Mouse (Mus musculus): Measurements from ENCODE around the gene Tmcc1. TPM values are rescaled to one million over a fixed set of nuclear protein-coding genes. Genes with fewer than 3 reads are reported as not detected.

Gene Tmcc1
- polyA plus RNA-seq, 1 experiment: 20.5 TPM

DNA sequence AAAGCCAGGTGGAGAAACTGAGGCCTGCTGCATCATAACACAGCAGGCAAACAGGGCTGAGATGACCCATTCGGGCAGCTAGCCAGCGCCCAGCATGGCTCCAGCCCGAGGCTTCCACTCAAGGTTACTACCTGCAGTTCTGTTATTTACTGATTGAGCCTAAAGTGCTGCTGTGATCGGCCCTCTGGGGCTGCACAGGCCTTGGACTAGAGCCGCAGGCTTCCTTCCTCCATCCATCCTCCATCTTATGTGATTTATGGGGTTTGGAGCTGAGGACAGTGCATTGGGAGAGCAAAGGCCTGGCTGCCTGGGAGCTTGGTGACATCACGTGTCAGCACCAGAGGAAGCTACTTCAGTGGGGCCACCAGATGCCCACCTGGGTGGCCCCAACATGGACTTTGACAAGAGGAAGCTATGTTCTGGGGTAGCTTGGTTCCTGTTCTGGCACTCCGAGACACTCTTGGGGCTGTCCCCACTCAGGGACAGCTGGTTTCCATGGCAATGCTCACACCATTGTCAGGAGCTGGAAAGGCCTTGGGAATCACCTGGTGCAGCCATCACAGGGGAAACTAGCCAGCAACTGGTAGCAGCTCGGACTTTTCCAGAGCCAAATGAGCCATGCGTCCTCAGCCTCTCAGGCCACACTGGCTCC, 206.1 kb downstream of the Tmcc1 start:
- Histone ChIP-seq H3K27me3 (ENCODE audit: control insufficient read depth, insufficient read depth, low read length, poor library complexity, severe bottlenecking) (no peaks in the 10 kb centered on the region), H3K9ac (ENCODE audit: low read depth, poor library complexity, severe bottlenecking) (no peak overlapping the region)

DNA sequence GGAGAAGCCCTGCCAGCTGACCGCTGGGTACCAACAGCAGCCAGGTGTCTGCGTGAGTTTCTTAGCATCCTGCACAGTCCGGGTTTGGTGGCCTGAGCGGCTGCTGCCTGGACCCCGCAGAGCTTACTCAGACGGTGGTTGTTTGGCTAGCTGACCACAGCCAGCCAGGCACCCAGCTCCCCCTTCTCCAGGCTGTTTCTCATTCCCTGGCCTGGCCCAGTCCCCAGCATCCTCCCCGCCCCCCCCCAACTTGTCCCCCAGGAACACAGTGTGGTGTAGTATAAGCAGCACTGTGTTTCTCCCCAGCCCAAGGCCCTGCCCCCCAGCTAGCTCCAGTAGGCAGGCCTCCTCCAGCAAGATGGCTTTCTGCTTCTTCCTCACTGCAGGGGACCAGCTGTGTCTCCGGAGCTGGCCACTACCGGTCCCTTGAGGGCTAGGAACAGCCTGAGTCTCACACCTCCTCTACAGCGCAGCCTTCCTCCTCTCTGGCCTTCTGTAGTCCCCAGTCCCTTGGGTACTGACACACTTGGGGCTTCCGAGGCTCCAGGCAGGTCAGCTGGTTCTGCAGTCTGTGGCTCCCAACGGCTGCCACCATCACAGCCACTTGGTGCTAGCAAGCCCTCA, 206.7 kb downstream of the Tmcc1 start:
- H3K9ac ChIP-seq (ENCODE audit: low read depth, poor library complexity, severe bottlenecking): no peak overlapping the region
- no peak overlapping the region for H3K27ac ChIP-seq (ENCODE audit: insufficient read depth, low read length)
- no peak for TF ChIP-seq CTCF (IDR thresholded peaks at IDR 0.05; ENCODE audit: low read depth, low read length)
- TF ChIP-seq EP300 (IDR thresholded peaks at IDR 0.05; ENCODE audit: insufficient read depth, low read depth, low read length): no peak
- no peak for TF ChIP-seq POLR2A (IDR thresholded peaks at IDR 0.05; ENCODE audit: insufficient read depth, low read length)
- H3K4me1 ChIP-seq (ENCODE audit: control insufficient read depth, insufficient read depth, low read length): no peaks in the 10 kb centered on the region
- no peaks in the 10 kb centered on the region for H3K27me3 ChIP-seq (ENCODE audit: control insufficient read depth, insufficient read depth, low read length, poor library complexity, severe bottlenecking)
- H3K9me3 ChIP-seq (replicated peaks; ENCODE audit: control insufficient read depth, insufficient read depth, low read length, poor library complexity, severe bottlenecking): no peaks in the 10 kb centered on the region
- H3K4me3 ChIP-seq (ENCODE audit: low read depth, low read length): no peak overlapping the region
- no peaks in the 10 kb centered on the region for H3K36me3 ChIP-seq (ENCODE audit: control insufficient read depth, insufficient read depth, low read length, poor library complexity, severe bottlenecking)

More for the DNA sequence above, 206.1 kb downstream of the Tmcc1 start:
- Histone ChIP-seq H3K9me3 (replicated peaks; ENCODE audit: control insufficient read depth, insufficient read depth, low read length, poor library complexity, severe bottlenecking) (no peaks in the 10 kb centered on the region), H3K36me3 (ENCODE audit: control insufficient read depth, insufficient read depth, low read length, poor library complexity, severe bottlenecking) (no peaks in the 10 kb centered on the region), H3K4me1 (ENCODE audit: control insufficient read depth, insufficient read depth, low read length) (no peaks in the 10 kb centered on the region), H3K4me3 (ENCODE audit: low read depth, low read length) (no peak overlapping the region), H3K27ac (ENCODE audit: insufficient read depth, low read length) (no peak overlapping the region)
- no peak for TF ChIP-seq CTCF (IDR thresholded peaks at IDR 0.05; ENCODE audit: low read depth, low read length)
- TF ChIP-seq POLR2A (IDR thresholded peaks at IDR 0.05; ENCODE audit: insufficient read depth, low read length): no peak
- TF ChIP-seq EP300 (IDR thresholded peaks at IDR 0.05; ENCODE audit: insufficient read depth, low read depth, low read length): no peak

DNA sequence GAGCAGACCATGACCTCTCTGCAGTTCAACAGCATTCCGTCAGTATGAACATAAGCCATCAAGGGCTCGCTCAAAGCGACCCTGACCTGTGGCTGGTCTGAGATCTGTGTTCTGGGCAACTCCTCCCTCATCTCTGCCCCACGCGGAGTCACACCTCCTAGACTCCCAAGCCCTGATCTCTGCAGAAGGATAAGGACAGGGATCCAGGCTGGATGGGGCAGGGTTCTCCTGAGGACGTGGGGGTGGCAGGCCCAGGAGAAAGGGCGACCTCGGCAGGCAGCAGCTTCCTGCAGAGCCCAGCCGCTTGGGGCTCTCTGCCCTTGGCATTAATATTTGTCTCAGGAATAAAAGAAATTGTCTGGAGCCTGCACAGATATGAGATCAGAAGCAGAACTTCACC, 207.7 kb downstream of the Tmcc1 start:
- Histone ChIP-seq H3K9me3 (replicated peaks; ENCODE audit: control insufficient read depth, insufficient read depth, low read length, poor library complexity, severe bottlenecking) (no peaks in the 10 kb centered on the region), H3K27ac (ENCODE audit: insufficient read depth, low read length) (no peak overlapping the region), H3K4me1 (ENCODE audit: control insufficient read depth, insufficient read depth, low read length) (no peaks in the 10 kb centered on the region), H3K4me3 (ENCODE audit: low read depth, low read length) (no peak overlapping the region), H3K27me3 (ENCODE audit: control insufficient read depth, insufficient read depth, low read length, poor library complexity, severe bottlenecking) (no peaks in the 10 kb centered on the region), H3K36me3 (ENCODE audit: control insufficient read depth, insufficient read depth, low read length, poor library complexity, severe bottlenecking) (no peaks in the 10 kb centered on the region), H3K9ac (ENCODE audit: low read depth, poor library complexity, severe bottlenecking) (no peak overlapping the region)
- TF ChIP-seq EP300 (IDR thresholded peaks at IDR 0.05; ENCODE audit: insufficient read depth, low read depth, low read length): no peak
- no peak for TF ChIP-seq POLR2A (IDR thresholded peaks at IDR 0.05; ENCODE audit: insufficient read depth, low read length)
- no peak for TF ChIP-seq CTCF (IDR thresholded peaks at IDR 0.05; ENCODE audit: low read depth, low read length)

DNA sequence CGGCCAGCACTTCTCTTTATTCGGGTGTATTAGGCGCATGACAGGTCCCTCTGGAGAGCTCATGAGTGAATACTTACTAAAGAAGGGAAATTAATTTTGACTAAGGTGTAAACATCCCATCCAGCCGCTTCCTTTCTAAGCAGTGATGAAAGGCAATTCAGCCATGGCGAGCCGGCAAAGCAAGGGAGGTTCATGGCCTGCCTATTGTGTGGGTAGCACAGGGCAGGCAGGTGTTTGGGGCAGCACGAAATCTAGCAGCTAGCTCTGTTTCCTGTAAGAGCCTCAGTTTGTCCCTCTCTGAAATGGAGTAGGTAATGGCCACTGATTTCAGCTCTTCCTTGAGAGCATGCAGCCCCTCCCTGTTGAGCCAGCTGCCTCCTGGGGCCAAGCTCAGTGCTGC, 208.7 kb downstream of the Tmcc1 start:
- no peaks in the 10 kb centered on the region for H3K4me1 ChIP-seq (ENCODE audit: control insufficient read depth, insufficient read depth, low read length)
- H3K27ac ChIP-seq (ENCODE audit: insufficient read depth, low read length): no peak overlapping the region

DNA sequence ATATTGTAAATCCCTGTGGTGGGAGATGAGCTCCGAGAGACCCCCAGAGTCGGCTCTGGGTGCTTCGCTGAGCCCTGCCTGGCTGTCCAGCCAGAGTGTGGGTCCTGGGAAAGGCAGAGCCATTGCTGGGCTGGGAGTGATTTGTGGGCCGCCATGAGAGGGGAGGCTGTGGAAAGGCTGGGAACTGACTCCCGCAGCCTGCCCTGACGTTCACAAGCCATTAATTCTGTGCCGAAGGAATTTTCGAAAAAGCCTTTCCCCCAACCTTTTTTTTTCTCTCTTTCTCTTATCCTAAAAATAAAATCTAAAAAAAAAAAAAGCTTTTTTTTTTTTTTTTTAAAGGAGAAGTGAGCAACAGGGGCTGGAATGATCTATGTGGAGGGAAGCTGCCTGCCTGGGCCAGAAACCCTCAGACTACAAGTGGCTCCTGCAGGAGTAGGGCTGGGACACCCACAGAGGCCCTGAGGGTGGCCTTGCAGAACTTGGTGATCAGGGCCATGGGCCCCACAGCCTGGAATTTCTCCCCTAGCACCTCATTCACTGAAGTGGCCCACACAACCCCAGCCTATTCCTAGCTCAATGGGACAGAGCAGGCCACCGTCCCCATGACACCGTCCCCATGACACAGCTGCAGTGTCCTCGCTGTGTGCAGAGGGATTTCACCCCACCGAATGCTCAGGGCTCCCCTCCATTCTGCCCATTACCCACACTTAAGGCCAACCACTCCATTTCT, 209.8 kb downstream of the Tmcc1 start:
- no peak for TF ChIP-seq POLR2A (IDR thresholded peaks at IDR 0.05; ENCODE audit: insufficient read depth, low read length)
- no peaks in the 10 kb centered on the region for H3K9me3 ChIP-seq (replicated peaks; ENCODE audit: control insufficient read depth, insufficient read depth, low read length, poor library complexity, severe bottlenecking)
- H3K27ac ChIP-seq (ENCODE audit: insufficient read depth, low read length): no peak overlapping the region
- no peak overlapping the region for H3K4me3 ChIP-seq (ENCODE audit: low read depth, low read length)
- no peaks in the 10 kb centered on the region for H3K27me3 ChIP-seq (ENCODE audit: control insufficient read depth, insufficient read depth, low read length, poor library complexity, severe bottlenecking)
- H3K9ac ChIP-seq (ENCODE audit: low read depth, poor library complexity, severe bottlenecking): no peak overlapping the region
- no peaks in the 10 kb centered on the region for H3K36me3 ChIP-seq (ENCODE audit: control insufficient read depth, insufficient read depth, low read length, poor library complexity, severe bottlenecking)
- H3K4me1 ChIP-seq (ENCODE audit: control insufficient read depth, insufficient read depth, low read length): no peaks in the 10 kb centered on the region

More for the DNA sequence above, 208.7 kb downstream of the Tmcc1 start:
- Histone ChIP-seq H3K9ac (ENCODE audit: low read depth, poor library complexity, severe bottlenecking) (no peak overlapping the region), H3K9me3 (replicated peaks; ENCODE audit: control insufficient read depth, insufficient read depth, low read length, poor library complexity, severe bottlenecking) (no peaks in the 10 kb centered on the region), H3K4me3 (ENCODE audit: low read depth, low read length) (no peak overlapping the region), H3K27me3 (ENCODE audit: control insufficient read depth, insufficient read depth, low read length, poor library complexity, severe bottlenecking) (no peaks in the 10 kb centered on the region), H3K36me3 (ENCODE audit: control insufficient read depth, insufficient read depth, low read length, poor library complexity, severe bottlenecking) (no peaks in the 10 kb centered on the region)
- TF ChIP-seq POLR2A (IDR thresholded peaks at IDR 0.05; ENCODE audit: insufficient read depth, low read length) (no peak), CTCF (IDR thresholded peaks at IDR 0.05; ENCODE audit: low read depth, low read length) (no peak), EP300 (IDR thresholded peaks at IDR 0.05; ENCODE audit: insufficient read depth, low read depth, low read length) (no peak)

DNA sequence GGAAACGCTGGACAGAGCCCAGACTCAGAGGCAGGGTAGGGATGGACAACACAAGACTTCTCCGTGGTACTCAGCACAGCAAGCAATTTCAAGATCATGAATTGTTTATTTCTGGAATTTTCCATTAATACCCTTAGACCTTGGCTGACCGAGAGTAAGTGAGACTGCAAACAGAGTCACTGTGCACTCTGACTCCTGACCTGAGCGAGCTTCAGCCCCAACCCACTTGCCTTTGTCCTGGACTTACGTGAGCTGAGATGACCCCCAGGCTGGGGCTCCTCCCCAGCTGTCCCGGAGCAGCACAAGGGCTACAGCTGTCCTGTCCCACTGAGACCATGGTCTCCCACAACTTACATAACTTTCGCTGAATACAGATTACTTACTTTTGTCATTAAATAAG, 210.4 kb downstream of the Tmcc1 start:
- Histone ChIP-seq H3K9me3 (replicated peaks; ENCODE audit: control insufficient read depth, insufficient read depth, low read length, poor library complexity, severe bottlenecking) (no peaks in the 10 kb centered on the region), H3K27ac (ENCODE audit: insufficient read depth, low read length) (no peak overlapping the region), H3K4me3 (ENCODE audit: low read depth, low read length) (no peak overlapping the region), H3K36me3 (ENCODE audit: control insufficient read depth, insufficient read depth, low read length, poor library complexity, severe bottlenecking) (no peaks in the 10 kb centered on the region), H3K4me1 (ENCODE audit: control insufficient read depth, insufficient read depth, low read length) (no peaks in the 10 kb centered on the region), H3K9ac (ENCODE audit: low read depth, poor library complexity, severe bottlenecking) (no peak overlapping the region), H3K27me3 (ENCODE audit: control insufficient read depth, insufficient read depth, low read length, poor library complexity, severe bottlenecking) (no peaks in the 10 kb centered on the region)
- TF ChIP-seq EP300 (IDR thresholded peaks at IDR 0.05; ENCODE audit: insufficient read depth, low read depth, low read length) (no peak), POLR2A (IDR thresholded peaks at IDR 0.05; ENCODE audit: insufficient read depth, low read length) (no peak), CTCF (IDR thresholded peaks at IDR 0.05; ENCODE audit: low read depth, low read length) (no peak)
